Mouse (Mus musculus) lung, adult 2 months (tissue): ENCODE measurements around the gene Bivm.

Experiments
- CTCF ChIP-seq: fragments of 200-500 bp; IDR thresholded peaks from 2 replicates; pipeline ENCODE4 v1.5.1; 2011; ENCODE audit warnings: mild to moderate bottlenecking, low read length, control low read depth; ENCODE audit not compliant: insufficient read depth
- POLR2A ChIP-seq: fragments of 200-500 bp; IDR thresholded peaks from 2 replicates; pipeline ENCODE4 v1.6.1; 2011; ENCODE audit warnings: low read depth, mild to moderate bottlenecking, control low read depth, low read length, borderline replicate concordance; ENCODE audit errors: extremely low read depth

DNA sequence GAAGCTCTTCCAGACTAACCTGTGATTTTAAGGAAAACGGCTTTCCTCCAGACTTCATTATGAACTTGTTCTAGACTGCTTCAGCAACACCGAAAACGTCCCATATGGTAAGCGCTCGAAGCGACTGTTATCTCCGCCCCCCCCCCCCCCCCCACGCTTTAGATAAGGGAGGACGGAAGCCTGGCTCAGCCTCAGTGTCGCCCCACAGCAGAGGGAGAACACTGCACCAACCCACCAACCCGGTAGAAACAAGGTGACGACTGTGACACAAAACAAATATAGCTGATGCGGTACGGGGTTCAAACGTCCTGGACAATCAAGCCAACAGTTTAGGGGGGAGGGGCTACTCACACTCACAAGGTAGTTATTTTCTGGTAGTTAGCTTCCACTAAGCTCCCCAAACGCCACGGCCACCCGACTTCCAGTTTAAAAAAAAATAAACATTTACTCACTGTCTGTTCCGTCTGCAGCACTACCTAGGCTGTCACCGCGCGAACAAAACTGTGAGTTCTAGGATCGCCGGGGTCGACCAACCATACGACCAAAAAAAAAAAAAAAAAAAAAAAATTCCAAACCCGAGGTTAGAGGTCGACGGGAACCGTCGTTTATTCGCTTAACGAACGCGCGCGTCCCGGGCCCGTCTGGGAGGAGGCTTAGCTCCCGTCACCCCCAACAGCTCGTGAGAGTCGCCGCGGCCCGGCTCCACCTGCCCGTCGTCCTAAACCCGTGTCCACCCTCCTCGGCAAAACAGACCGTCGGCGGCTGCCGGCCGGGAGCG lies 17.1 kb upstream of the Bivm start:
- 0 out of 2 replicates have a peak, but pooled peaks have one; percentile 12 for TF ChIP-seq POLR2A
- TF ChIP-seq CTCF, result no peak
